Mouse (Mus musculus) small intestine, adult 2 months (tissue): ENCODE data around the gene Tec. TPM values are rescaled to one million over a fixed set of nuclear protein-coding genes. Genes with fewer than 3 reads are reported as not detected.

Experiments used
- H3K27ac ChIP-seq: fragments of 200-500 bp; 2 replicates; pipeline ENCODE4 v1.5.1; 2012; ENCODE audit warnings: low read depth, low read length, control low read depth, inconsistent platforms; ENCODE audit not compliant: insufficient read depth
- H3K27me3 ChIP-seq: fragments of 200-500 bp; 2 replicates; pipeline ENCODE4 v1.6.1; 2012; ENCODE audit warnings: mild to moderate bottlenecking, moderate library complexity, low read length, inconsistent platforms; ENCODE audit not compliant: control insufficient read depth, insufficient read depth
- H3K36me3 ChIP-seq: fragments of 200-500 bp; 2 replicates; pipeline ENCODE4 v1.6.1; 2012; ENCODE audit warnings: mild to moderate bottlenecking, low read length, control low read depth, inconsistent platforms; ENCODE audit not compliant: control insufficient read depth, insufficient read depth
- H3K4me1 ChIP-seq: fragments of 200-500 bp; 2 replicates; pipeline ENCODE4 v1.6.1; 2012; ENCODE audit warnings: low read length, inconsistent platforms, mixed read lengths; ENCODE audit not compliant: control insufficient read depth, insufficient read depth, insufficient read length
- H3K4me3 ChIP-seq: fragments of 200-500 bp; 2 replicates; pipeline ENCODE4 v1.5.1; 2012; ENCODE audit warnings: low read depth, mild to moderate bottlenecking, control low read depth, inconsistent platforms, low read length, moderate library complexity
- CTCF ChIP-seq: fragments of 200-500 bp; IDR thresholded peaks from 2 replicates; pipeline ENCODE4 v1.5.1; 2012; ENCODE audit warnings: low read depth, mild to moderate bottlenecking, control low read depth, inconsistent platforms, low read length, moderate library complexity, mixed read lengths; ENCODE audit not compliant: insufficient replicate concordance, insufficient read length; ENCODE audit errors: extremely low read depth
- POLR2A ChIP-seq: fragments of 200-500 bp; IDR thresholded peaks from 2 replicates; pipeline ENCODE4 v1.6.1; 2012; ENCODE audit warnings: low read depth, mild to moderate bottlenecking, control low read depth, inconsistent platforms, low read length, moderate library complexity
- WGBS: fragments of 180-500 bp; shearing (Covaris S2); methylation state at CpG from one replicate; pipeline ENCODE4 v1.1.7; 2018; 5-methylcytosine and 5-hydroxymethylcytosine counted together
- polyA plus RNA-seq: library from polyadenylated mRNA; depleted of rRNA; stranded (reverse); fragments of >200 nt; gene quantifications from 2 replicates; pipeline ENCODE4 v1.2.3, GENCODE M21; 2012

Tec gene
- polyA plus RNA-seq, 1 experiment, result 7.1 TPM

DNA sequence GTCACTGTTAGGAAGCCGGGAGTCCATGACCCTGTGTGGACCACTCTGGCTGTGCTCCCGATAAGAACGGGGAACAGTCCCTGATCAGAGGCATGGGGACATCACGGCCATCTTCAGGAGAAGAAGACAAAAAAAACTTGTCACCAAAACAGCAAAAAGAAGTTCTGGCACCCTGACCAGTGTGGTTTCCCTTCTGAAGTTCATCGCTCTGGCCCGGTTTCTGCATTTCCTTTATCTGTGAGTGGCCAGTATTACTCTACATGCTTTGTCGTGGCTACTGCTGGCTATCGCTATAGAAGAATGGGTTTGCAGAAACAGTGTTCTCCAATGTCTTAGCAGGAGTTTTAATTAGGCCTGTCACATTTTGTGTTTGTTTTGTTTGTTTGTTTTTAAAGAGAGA lies 131.8 kb downstream of the Tec start:
- Histone ChIP-seq H3K27me3 (peaks cover 2% of the 10 kb centered on the region; the same call in 1 of the 2 replicates), H3K27ac (no peak overlapping the region), H3K4me3 (0 out of 2 replicates have a peak overlapping the region, but pooled peaks have one; percentile 28), H3K4me1 (no peaks in the 10 kb centered on the region), H3K36me3 (no peaks in the 10 kb centered on the region)
- WGBS, result 51% methylated on average over 8 of the region's 8 CpGs
- TF ChIP-seq CTCF, result no peak
- no peak for TF ChIP-seq POLR2A

DNA sequence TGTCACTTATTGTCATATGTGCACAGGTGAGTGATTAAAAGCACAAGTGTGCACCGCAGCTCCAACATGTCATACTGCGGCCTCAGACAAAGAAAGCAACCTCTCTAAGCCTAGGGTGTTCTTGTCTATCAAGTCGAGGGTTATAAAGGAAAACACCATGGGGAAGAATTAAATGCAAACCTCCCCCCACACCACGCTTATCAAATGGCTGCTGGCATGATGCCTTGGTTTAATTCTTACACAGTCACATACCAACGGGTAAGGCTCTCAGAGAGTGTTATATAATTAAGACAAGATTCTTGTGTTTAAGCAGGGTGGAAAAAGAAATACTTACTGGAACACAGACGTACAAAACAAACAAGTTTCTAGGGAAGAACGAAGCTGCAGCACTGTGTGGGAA lies 132.5 kb downstream of the Tec start:
- WGBS, result 39% methylated on average over 7 of the region's 7 CpGs
- Histone ChIP-seq H3K4me3 (no peak overlapping the region), H3K27ac (no peak overlapping the region)

DNA sequence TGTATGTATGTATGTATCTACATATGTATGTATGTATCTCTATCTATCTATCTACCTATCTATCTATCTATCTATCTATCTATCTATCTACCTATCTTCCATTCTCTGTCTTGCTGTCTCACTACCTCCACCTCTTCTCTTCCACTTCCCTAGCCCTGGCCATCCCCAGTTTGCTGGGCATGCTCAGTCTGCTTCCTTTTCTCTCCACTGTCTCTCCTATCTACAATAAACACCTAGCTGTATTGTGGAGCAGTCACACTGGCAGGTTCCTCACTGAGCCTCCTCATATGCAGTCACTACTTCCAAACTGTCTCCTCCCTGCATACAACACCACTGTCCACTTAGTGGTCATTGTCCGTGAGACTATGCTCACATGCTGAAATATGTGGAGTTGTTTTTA lies 135.4 kb downstream of the Tec start:
- Histone ChIP-seq H3K27me3 (peaks cover 2% of the 10 kb centered on the region; the same call in 1 of the 2 replicates), H3K4me3 (no peak overlapping the region), H3K27ac (no peak overlapping the region), H3K36me3 (no peaks in the 10 kb centered on the region), H3K4me1 (no peaks in the 10 kb centered on the region)
- no peak for TF ChIP-seq POLR2A
- TF ChIP-seq CTCF, result no peak
- 88% methylated on average over 1 of the region's 1 CpGs for WGBS

More for the DNA sequence above, 132.5 kb downstream of the Tec start:
- TF ChIP-seq POLR2A (no peak), CTCF (no peak)
- no peaks in the 10 kb centered on the region for H3K36me3 ChIP-seq
- peaks cover 2% of the 10 kb centered on the region; the same call in 1 of the 2 replicates for H3K27me3 ChIP-seq
- no peaks in the 10 kb centered on the region for H3K4me1 ChIP-seq

DNA sequence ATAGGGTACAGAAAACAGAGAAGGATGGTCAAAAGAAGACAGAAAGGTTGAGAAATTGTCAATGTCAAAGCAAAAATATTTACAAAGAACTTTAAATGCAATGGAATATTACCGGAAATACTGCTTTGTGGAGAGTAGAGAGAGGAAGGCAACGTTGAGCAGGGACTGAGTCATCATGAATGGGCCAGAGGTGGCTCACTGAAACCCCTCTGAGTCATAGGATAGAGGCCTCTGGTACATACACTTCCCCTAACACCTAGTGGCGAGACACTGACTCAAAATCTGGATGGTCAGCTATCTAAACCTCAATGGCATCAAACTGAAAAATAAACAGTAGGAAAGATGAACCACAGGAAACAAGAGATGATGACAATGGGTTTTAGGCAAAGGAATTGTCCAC lies 142.9 kb downstream of the Tec start:
- 59% methylated on average over 3 of the region's 3 CpGs for WGBS
- no peaks in the 10 kb centered on the region for H3K4me1 ChIP-seq
- H3K27ac ChIP-seq, result no peak overlapping the region
- H3K4me3 ChIP-seq, result no peak overlapping the region
- TF ChIP-seq CTCF (no peak), POLR2A (no peak)
- H3K27me3 ChIP-seq, result no peaks in the 10 kb centered on the region
- H3K36me3 ChIP-seq, result no peaks in the 10 kb centered on the region

DNA sequence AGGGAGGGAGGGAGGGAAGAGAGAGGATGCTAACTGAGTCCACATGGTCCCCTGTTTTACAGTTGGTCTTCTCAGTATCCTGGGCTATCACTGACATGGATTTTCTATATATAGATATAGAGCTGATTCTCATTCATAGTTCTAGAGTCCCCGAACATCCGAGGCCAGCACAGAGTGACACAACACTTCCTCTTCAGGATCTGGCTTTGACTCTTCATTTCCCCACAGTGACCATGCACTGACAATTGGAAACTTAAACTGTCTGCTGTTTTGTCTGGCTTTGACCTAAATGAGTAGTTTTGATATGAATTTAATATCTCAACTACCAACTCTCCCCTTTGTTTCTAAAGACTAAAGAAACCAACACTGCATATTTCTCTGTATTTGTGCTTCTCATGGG lies 144.9 kb downstream of the Tec start:
- Histone ChIP-seq H3K4me1 (no peaks in the 10 kb centered on the region), H3K27ac (no peak overlapping the region), H3K27me3 (no peaks in the 10 kb centered on the region), H3K36me3 (no peaks in the 10 kb centered on the region), H3K4me3 (no peak overlapping the region)
- 55% methylated on average over 2 of the region's 2 CpGs for WGBS
- TF ChIP-seq POLR2A (no peak), CTCF (no peak)

DNA sequence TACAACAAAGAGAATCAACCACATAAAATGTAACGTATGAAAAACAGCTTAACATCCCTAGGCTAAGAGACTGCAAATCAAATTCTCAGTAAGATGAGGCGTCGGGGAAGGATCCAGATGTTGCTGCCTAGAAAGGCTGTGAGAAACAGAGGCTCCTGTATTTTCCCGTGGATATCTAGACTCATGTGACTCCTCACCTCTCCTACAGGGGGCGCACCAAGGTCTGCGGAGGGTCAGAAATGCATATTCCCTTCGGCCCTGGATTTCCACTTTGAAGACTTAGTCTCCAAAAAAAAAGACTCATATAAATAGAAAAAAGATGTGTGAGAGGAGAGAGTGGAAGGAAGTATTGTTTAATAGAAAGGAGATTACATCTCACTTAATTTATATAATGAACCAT lies 147.7 kb downstream of the Tec start:
- Histone ChIP-seq H3K4me3 (no peak overlapping the region), H3K36me3 (no peaks in the 10 kb centered on the region), H3K27me3 (no peaks in the 10 kb centered on the region), H3K27ac (no peak overlapping the region), H3K4me1 (no peaks in the 10 kb centered on the region)
- WGBS, result 53% methylated on average over 7 of the region's 7 CpGs
- TF ChIP-seq POLR2A, result no peak
- TF ChIP-seq CTCF, result peak; percentile 51; the same call in 1 of the 2 replicates

DNA sequence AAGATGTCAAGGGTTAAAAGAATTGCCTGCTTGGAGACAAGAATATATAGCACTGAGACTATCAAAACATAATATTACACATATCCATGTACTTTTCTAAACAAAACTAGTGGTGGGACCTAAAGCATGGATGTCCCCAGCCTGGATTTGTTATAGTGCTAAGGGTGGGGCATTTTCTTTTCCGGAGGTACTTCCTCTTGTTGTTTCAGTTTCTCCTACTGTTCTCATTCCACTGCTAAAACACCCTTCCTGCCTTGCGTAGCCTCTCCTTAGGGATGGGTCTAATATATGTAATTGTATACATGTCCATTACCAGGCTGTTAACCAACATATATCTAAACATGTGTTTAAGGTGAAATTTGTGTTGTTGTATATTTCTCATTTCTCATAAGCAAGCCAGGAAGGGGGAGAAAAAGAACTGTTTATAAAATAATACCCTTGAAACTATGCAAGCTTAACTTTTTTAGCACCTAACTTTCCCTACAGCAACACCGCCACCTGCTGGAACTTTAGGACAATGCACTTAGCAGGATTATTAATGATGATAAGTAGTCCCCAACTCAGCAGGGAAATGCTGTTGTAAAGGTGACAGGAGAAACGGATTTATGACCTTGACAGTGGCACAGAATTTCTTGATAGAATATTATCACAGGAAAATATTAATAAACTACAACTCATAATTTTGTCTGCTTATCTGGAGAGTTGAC lies 157.6 kb downstream of the Tec start:
- H3K4me3 ChIP-seq, result no peak overlapping the region
- H3K27ac ChIP-seq, result no peak overlapping the region
- peaks cover 2% of the 10 kb centered on the region; the same call in 1 of the 2 replicates for H3K4me1 ChIP-seq
- no peaks in the 10 kb centered on the region for H3K27me3 ChIP-seq
- no peaks in the 10 kb centered on the region for H3K36me3 ChIP-seq
- 7% methylated on average over 4 of the region's 4 CpGs for WGBS
- TF ChIP-seq CTCF, result no peak
- TF ChIP-seq POLR2A, result no peak
